Mouse (Mus musculus) kidney, embryonic 15.5 days (tissue): ENCODE data around the gene Srsf1. TPM values are rescaled to one million over a fixed set of nuclear protein-coding genes. Genes with fewer than 3 reads are reported as not detected.

Experiments
- ATAC-seq: fragments of 200-750 bp; cut with Nextera tagmentation; replicated peaks from 2 replicates; pipeline ENCODE4 v1.8.0; 2017; ENCODE audit warnings: moderate TSS enrichment; ENCODE audit not compliant: low FRiP score
- H3K27ac ChIP-seq: fragments of 300-500 bp; sonication (generic); 2 replicates; pipeline ENCODE4 v1.5.1; 2015; ENCODE audit warnings: mild to moderate bottlenecking, inconsistent platforms
- H3K27me3 ChIP-seq: fragments of 300-500 bp; sonication (generic); 2 replicates; pipeline ENCODE4 v1.6.1; 2015; ENCODE audit warnings: inconsistent platforms
- H3K36me3 ChIP-seq: fragments of 300-500 bp; sonication (generic); 2 replicates; pipeline ENCODE4 v1.6.1; 2015; ENCODE audit warnings: inconsistent platforms
- H3K4me1 ChIP-seq: fragments of 300-500 bp; sonication (generic); 2 replicates; pipeline ENCODE4 v1.6.1; 2015; ENCODE audit warnings: inconsistent platforms
- H3K4me2 ChIP-seq: fragments of 300-500 bp; sonication (generic); 2 replicates; pipeline ENCODE4 v1.6.1; 2015; ENCODE audit warnings: moderate library complexity, mild to moderate bottlenecking, inconsistent platforms
- H3K4me3 ChIP-seq: fragments of 300-500 bp; sonication (generic); replicated peaks from 2 replicates; pipeline ENCODE4 v1.5.1; 2015; ENCODE audit warnings: mild to moderate bottlenecking, inconsistent platforms
- H3K9ac ChIP-seq: fragments of 300-500 bp; sonication (generic); 2 replicates; pipeline ENCODE4 v1.6.1; 2015; ENCODE audit warnings: mild to moderate bottlenecking, inconsistent platforms
- H3K9me3 ChIP-seq: fragments of 300-500 bp; sonication (generic); replicated peaks from 2 replicates; pipeline ENCODE4 v1.6.1; 2016; ENCODE audit warnings: inconsistent platforms
- WGBS: fragments of 180-500 bp; shearing (Covaris S2); methylation state at CpG from one replicate; pipeline ENCODE4 v1.1.7; 2015; ENCODE audit warnings: mixed read lengths; 5-methylcytosine and 5-hydroxymethylcytosine counted together
- polyA plus RNA-seq: library from polyadenylated mRNA; unstranded; fragments of >200 nt; fragmentation: Nextera tagmentation; extraction: Ambion mirVana; gene quantifications from 2 replicates; pipeline ENCODE4 v1.2.1, GENCODE M21; 2015

Gene Srsf1
- polyA plus RNA-seq, 1 experiment from 2014 or later, result 320 TPM

DNA sequence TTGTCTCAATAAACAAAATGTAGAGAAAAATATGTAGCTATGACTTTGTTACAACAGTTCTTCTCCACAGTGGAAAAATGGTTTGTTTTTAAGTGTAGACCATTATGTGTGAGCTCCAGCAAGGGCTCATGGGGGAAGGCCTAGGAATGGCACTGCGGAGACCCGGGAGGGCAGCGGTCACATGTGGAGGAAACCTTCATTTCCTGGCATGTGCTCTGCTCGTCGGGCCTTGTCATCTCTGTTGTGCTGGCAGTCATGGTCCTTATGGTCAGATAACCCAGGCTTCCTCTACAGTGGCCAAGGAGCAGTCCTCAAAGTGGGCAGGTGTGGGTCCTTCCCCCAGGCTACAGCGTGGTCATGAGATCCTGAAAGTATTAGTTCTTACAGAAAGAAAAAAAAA is 36.5 kb downstream of the Srsf1 start:
- ATAC-seq, result no peak
- Histone ChIP-seq H3K4me2 (no peak overlapping the region), H3K36me3 (peaks cover 56% of the 10 kb centered on the region), H3K4me3 (no peak overlapping the region), H3K27me3 (no peaks in the 10 kb centered on the region), H3K27ac (no peak overlapping the region), H3K9me3 (no peaks in the 10 kb centered on the region), H3K9ac (no peak overlapping the region), H3K4me1 (peaks cover 15% of the 10 kb centered on the region)
- WGBS, result 67% methylated on average over 6 of the region's 6 CpGs

DNA sequence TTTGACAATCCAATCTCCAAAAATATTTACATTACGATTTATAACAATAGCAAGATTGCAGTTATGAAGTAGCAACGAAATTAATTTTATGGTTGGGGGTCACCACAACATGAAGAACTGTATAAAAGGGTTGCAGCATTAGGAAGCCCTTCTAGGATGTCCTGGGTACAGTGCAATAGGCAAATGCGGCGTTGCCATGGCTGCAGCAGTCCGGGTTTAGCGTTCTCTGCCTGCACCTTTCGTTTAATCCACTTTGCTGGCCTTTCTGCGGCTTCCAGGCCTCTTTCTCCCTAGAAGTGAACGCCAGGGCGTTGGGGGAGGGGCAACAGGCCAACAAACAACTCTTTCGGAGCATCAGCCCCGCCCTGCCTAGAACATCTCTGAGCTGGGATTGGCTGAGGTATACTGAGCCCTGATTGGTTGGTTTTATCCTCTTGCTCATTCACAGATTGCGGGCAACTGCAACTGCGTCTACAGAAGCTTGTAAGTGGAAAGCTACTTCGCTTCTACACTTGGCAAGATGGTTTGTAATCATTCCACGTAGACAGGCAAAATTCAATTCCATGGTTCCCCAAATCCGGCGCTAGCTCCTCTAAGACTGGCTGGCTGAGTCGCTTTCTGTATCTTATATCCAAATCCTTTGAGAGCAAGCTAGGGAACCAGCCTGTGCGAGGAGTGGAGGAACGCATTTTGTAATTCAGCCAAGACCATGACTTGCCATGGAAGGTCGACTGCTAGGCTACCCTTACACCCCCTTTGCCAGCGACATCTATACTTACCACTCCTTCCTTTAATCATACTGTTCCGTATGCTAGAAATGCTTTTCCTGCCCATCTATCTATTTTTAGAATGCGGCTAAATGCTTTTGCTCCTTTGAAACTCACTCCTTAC is 39.8 kb downstream of the Srsf1 start:
- 7% methylated on average over 25 of the region's 25 CpGs for WGBS

DNA sequence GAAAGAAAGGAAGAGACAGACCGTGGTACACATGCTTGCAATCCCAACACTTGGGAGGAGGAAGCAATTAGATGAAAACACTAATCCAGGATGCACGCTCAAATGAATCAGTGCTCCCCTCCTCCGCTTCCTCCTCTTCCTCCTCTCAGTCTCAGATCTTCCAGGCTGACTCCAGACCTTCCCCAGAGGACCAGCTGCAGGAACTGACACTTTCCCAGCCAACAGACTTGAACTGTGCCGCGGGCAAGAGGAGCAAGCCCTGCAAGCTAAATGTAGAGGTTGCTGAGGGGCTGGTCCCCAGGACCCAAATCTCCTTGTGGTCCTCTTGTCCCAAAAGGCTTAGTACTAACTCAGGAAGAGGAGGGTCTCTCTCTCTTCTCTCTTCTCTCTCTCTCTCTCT is 42.0 kb downstream of the Srsf1 start:
- ATAC-seq, result no peak
- no peak overlapping the region for H3K4me3 ChIP-seq
- H3K4me2 ChIP-seq, result no peak overlapping the region

More for the DNA sequence above, 39.8 kb downstream of the Srsf1 start:
- Histone ChIP-seq H3K36me3 (peaks cover 23% of the 10 kb centered on the region), H3K27ac (peak overlapping the region; percentile 38), H3K4me2 (peak overlapping the region; percentile 73), H3K4me3 (peak overlapping the region; percentile 40), H3K27me3 (no peaks in the 10 kb centered on the region), H3K9me3 (no peaks in the 10 kb centered on the region), H3K9ac (peak overlapping the region; percentile 30), H3K4me1 (peaks cover 24% of the 10 kb centered on the region)
- ATAC-seq, result peak; percentile 94

DNA sequence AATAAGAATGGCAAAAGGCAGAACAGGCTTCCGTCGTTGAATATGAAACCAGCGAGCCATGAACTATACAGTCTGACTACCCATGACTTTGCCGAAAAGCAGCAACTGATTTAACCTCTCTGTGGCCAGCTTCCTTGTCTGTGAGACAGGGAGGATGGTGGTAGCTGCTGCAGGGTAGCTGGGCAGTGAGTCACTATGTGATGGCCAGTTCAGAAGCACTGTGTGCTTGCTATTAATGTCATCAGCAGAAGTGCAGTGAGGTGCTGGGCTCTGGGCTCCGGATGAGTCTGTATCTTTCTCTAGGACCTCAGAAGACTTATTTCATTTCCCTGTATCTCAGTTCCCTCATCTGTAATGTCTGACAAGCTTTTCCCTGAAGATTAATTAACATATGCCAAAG is 43.1 kb downstream of the Srsf1 start:
- Histone ChIP-seq H3K27me3 (no peaks in the 10 kb centered on the region), H3K27ac (no peak overlapping the region), H3K4me2 (no peak overlapping the region), H3K36me3 (no peaks in the 10 kb centered on the region), H3K9ac (no peak overlapping the region), H3K9me3 (no peaks in the 10 kb centered on the region), H3K4me1 (peaks cover 24% of the 10 kb centered on the region), H3K4me3 (no peak overlapping the region)
- WGBS, result 61% methylated on average over 5 of the region's 5 CpGs
- no peak for ATAC-seq

More for the DNA sequence above, 42.0 kb downstream of the Srsf1 start:
- H3K27ac ChIP-seq, result no peak overlapping the region
- H3K9me3 ChIP-seq, result no peaks in the 10 kb centered on the region
- no peaks in the 10 kb centered on the region for H3K27me3 ChIP-seq
- H3K4me1 ChIP-seq, result peaks cover 24% of the 10 kb centered on the region
- no peak overlapping the region for H3K9ac ChIP-seq
- peaks cover 4% of the 10 kb centered on the region for H3K36me3 ChIP-seq
- WGBS, result 53% methylated on average over 5 of the region's 5 CpGs

DNA sequence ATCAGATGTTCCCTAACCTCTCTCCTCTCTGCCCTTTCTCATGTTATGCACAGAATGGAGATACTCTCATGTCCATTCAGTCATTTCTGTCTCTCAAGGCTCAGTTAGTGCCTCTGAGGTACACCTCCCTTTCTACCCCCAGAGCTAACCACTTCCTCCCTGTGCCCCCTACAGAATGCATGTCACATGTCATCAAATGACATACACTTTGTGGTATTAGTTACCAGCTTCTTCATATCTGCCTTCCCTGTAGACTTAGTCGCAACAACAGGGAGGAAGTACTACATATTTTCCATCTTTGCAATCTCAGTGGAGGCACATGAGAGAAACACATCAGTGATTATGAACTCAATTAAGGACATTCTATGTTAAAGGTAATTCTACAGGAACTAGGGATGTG is 44.8 kb downstream of the Srsf1 start:
- Histone ChIP-seq H3K9ac (no peak overlapping the region), H3K27me3 (no peaks in the 10 kb centered on the region), H3K4me3 (no peak overlapping the region), H3K9me3 (no peaks in the 10 kb centered on the region), H3K4me2 (no peak overlapping the region), H3K36me3 (no peaks in the 10 kb centered on the region), H3K27ac (no peak overlapping the region), H3K4me1 (peaks cover 17% of the 10 kb centered on the region)
- no peak for ATAC-seq
- 75% methylated on average over 1 of the region's 1 CpGs for WGBS

DNA sequence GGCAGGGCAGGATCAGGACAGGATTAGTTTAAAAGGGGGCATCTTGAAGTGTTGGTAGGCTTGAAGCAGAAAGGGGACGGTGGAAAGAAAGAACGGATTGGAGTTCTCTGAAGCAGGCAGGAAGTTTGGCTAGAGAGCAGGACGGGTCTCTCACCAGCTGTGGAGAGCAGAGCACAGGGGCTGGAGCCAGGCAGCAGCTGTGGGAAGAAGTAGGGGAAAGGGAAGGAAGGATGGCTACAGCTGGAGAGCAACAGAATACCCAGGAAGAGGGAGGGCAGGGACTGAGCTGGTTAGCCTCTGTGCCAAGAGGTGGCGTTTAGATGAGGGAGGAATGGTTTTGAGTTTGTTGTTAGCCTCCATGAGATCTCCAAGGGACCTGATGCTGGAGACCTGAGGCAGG is 50.0 kb downstream of the Srsf1 start:
- H3K9me3 ChIP-seq, result no peaks in the 10 kb centered on the region
- ATAC-seq, result no peak
- no peak overlapping the region for H3K9ac ChIP-seq
- 0 out of 2 replicates have a peak, but pooled peaks cover 2% of the 10 kb centered on the region for H3K27me3 ChIP-seq
- H3K4me2 ChIP-seq, result peak overlapping the region; percentile 77
- peak overlapping the region; percentile 49; the same call in 1 of the 2 replicates for H3K27ac ChIP-seq
- H3K36me3 ChIP-seq, result no peaks in the 10 kb centered on the region
- H3K4me1 ChIP-seq, result peaks cover 36% of the 10 kb centered on the region
- no peak overlapping the region for H3K4me3 ChIP-seq
- 13% methylated on average over 4 of the region's 4 CpGs for WGBS

DNA sequence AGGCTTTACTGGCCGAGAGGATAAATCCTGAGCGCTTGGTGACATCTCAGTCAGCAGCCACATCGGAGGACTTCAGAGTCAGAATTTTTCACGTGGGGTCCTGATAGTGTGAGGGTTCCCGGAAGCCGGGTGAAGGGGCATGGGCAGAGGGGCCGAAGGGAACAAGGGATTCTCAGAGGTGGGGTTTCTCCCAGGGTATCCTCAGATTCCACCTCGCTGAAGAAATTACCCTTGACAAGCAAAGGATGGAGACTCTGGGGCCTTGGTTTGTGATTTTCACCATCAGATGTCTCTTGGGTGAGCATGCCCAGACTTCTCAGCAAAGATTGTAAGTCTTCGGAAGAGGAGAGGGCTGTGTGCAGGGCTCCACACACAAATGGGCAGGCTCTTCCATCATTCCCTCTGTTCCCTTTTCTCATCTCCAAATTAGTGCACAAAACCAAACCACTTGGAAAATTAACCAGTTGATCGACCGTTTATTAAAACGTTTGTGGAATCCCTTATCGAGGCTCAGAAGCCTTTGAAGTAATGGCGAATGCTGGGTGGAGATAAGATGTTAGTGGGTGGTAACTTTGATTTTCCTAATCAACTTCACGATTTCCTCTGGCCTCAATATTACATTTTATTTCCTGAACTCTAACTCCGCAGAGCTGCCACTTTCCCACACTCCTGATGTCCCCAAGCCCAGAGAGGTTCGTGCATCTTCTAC is 51.0 kb downstream of the Srsf1 start, which contains the start of gene Cuedc1:
TSS of gene Cuedc1 (plus strand) at position 38 of the 709 bp plus-strand sequence.
- H3K9me3 ChIP-seq, result no peaks in the 10 kb centered on the region
- H3K9ac ChIP-seq, result peak within 1 kb of the TSS; percentile 84
- H3K4me3 ChIP-seq, result peak within 1 kb of the TSS; percentile 73
- no peak for ATAC-seq
- H3K36me3 ChIP-seq, result no peaks in the 10 kb centered on the region
- H3K27me3 ChIP-seq, result 0 out of 2 replicates have a peak, but pooled peaks cover 2% of the 10 kb centered on the region
- H3K4me2 ChIP-seq, result peak within 1 kb of the TSS; percentile 77
- H3K4me1 ChIP-seq, result peaks cover 38% of the 10 kb centered on the region
- 26% methylated on average over 17 of the region's 17 CpGs for WGBS
- H3K27ac ChIP-seq, result peak within 1 kb of the TSS; percentile 95

DNA sequence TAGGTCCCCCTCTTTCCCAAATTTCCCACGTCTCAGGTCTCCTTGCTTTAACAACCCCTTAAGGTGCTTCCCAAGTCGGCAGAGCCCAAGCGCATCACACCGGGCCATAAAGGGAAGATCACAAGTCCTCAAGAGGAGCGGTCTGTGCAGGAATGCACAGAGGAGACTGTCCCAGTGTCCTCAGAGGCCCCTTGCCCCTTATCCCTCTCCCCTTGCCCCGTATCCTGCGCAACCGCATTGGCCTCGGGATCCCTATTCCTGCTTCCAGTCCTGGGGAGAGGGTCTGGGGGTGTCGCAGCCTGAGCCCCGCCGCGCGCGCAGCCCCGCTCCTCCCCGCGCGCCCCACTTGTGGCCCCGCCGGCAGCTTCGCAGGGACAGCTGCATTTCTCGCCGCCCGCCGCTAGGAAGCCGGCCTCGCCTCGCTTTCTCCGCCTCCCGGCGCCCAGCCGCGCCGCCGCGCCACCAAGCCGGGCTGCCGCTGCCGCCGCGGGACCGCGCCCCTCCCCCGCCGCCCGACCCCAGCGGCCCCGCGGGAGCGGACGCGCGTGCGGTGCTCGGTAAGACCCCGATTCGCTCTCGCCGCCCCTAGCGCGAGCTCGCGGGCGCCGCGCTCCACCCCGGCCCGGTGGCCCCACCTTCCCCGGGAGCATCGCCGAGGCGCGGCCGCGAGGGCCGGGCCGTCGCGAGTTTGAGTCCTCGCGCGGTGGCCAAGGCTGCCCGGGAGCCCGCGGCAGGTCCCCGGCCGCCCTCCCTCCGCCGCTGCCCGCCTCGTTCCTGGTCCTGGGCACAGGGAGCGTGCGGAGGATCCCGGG is 51.8 kb downstream of the Srsf1 start:
- peak overlapping the region; percentile 95 for H3K27ac ChIP-seq
- no peaks in the 10 kb centered on the region for H3K36me3 ChIP-seq
- H3K4me2 ChIP-seq, result peak overlapping the region; percentile 77
- under 1% methylated on average over 84 of the region's 95 CpGs for WGBS
- H3K4me3 ChIP-seq, result peak overlapping the region; percentile 73
- peak; percentile 54 for ATAC-seq
- H3K4me1 ChIP-seq, result peaks cover 38% of the 10 kb centered on the region
- H3K27me3 ChIP-seq, result 0 out of 2 replicates have a peak, but pooled peaks cover 2% of the 10 kb centered on the region
- H3K9ac ChIP-seq, result peak overlapping the region; percentile 84
- H3K9me3 ChIP-seq, result no peaks in the 10 kb centered on the region

DNA sequence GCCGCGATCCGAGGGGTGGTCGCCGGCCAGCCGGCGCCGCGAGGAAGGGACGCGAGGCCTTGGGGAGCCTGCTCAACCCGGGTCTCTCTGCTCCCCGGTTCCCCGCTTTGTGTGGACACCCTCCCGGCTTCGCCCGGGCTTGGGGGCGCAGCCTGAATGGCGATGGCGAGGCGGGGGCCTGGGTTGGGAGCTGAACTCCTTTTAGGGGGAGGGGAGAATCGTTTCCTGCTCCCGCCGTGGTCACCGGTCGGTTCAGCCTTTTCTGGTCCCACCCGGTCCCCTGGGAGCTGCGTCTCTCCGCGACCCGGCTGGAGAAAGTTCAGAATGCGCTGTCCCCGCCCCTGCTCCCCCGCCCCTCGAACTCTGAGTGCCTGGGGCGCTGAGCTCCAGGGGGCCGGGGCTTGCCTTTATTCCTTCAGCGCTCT is 52.4 kb downstream of the Srsf1 start:
- H3K9me3 ChIP-seq, result no peaks in the 10 kb centered on the region
- peak overlapping the region; percentile 95 for H3K27ac ChIP-seq
- H3K4me1 ChIP-seq, result peaks cover 38% of the 10 kb centered on the region
- H3K27me3 ChIP-seq, result 0 out of 2 replicates have a peak, but pooled peaks cover 2% of the 10 kb centered on the region
- WGBS, result under 1% methylated on average over 38 of the region's 38 CpGs
- peak; percentile 75 for ATAC-seq
- H3K36me3 ChIP-seq, result no peaks in the 10 kb centered on the region
- peak overlapping the region; percentile 84 for H3K9ac ChIP-seq
- peak overlapping the region; percentile 77 for H3K4me2 ChIP-seq
- peak overlapping the region; percentile 73 for H3K4me3 ChIP-seq

DNA sequence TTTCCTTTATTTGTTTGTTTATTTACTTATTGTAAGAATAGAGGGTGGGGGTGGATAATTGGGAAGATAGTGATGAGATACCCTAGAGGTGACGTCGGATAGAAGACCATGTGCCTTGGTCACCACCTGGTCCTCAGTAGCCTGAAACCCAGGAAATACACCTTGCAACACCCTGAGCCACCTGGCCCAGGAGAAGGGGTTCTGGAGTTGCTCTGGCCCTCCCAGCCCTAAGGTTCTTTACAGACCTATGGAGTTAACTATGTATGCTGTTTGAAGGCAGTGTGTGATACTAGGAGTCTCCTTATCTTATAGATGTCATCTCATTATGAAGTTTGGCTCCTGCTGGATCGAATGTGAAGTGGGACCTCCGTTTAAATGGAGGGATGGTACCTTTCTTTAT is 53.0 kb downstream of the Srsf1 start:
- ATAC-seq, result no peak
- Histone ChIP-seq H3K4me3 (peak overlapping the region; percentile 73), H3K27me3 (0 out of 2 replicates have a peak, but pooled peaks cover 2% of the 10 kb centered on the region), H3K9ac (peak overlapping the region; percentile 84), H3K9me3 (no peaks in the 10 kb centered on the region), H3K4me1 (peaks cover 39% of the 10 kb centered on the region), H3K4me2 (peak overlapping the region; percentile 77), H3K27ac (peak overlapping the region; percentile 95; the same call in 1 of the 2 replicates), H3K36me3 (no peaks in the 10 kb centered on the region)
- 37% methylated on average over 4 of the region's 4 CpGs for WGBS
